Mouse (Mus musculus): Measurements from ENCODE around the gene Pde1c.

GRCm38 (mm10) chr6:56191426-56192140 is 377.3 kb downstream of the Pde1c start:
- TF ChIP-seq CTCF (IDR thresholded peaks at IDR 0.05; ENCODE audit: low read depth) (no peak), EP300 (IDR thresholded peaks at IDR 0.05; ENCODE audit: low read depth) (no peak)
